Mouse (Mus musculus) embryonic fibroblast, embryonic 13.5 days (primary cell): ENCODE results near the gene Olfr164.

Experiments used
- CTCF ChIP-seq: IDR thresholded peaks from 2 replicates; pipeline ENCODE4 v1.5.1; 2011; ENCODE audit warnings: mild to moderate bottlenecking, control low read depth, low read length, moderate library complexity, borderline replicate concordance; ENCODE audit not compliant: insufficient read depth
- POLR2A ChIP-seq: IDR thresholded peaks from 2 replicates; pipeline ENCODE4 v1.6.1; 2011; ENCODE audit warnings: low read depth, mild to moderate bottlenecking, control low read depth, low read length, moderate library complexity

GRCm38 (mm10) chr16:19313964-19314363, at the start of gene Olfr164:
- TF ChIP-seq CTCF (no peak), POLR2A (no peak)
